Mouse (Mus musculus): ENCODE measurements around the gene Parg. TPM values are rescaled to one million over a fixed set of nuclear protein-coding genes. Genes with fewer than 3 reads are reported as not detected.
"Not testable (repeated sequence)": the region's sequence is repeated elsewhere in the genome, so short reads cannot be mapped to it uniquely, and the experiment has no call there.

Parg gene
- total RNA-seq, 2 experiments from 2014 or later = 48.1 to 102 TPM

- not testable (repeated sequence) for ATAC-seq (replicated peaks; ENCODE audit: poor library complexity)
Observed at GRCm38 (mm10) chr14:32176590-32176989, 25.2 kb upstream of the Parg start.

- ATAC-seq (replicated peaks; ENCODE audit: poor library complexity) = 0 out of 2 replicates have a peak, but pooled peaks have one; percentile 14
Observed at GRCm38 (mm10) chr14:32179393-32180195, 22.2 kb upstream of the Parg start.

GRCm38 (mm10) chr14:32180861-32181260, 20.9 kb upstream of the Parg start:
- ATAC-seq (replicated peaks; ENCODE audit: poor library complexity) = no peak

- no peak for ATAC-seq (replicated peaks; ENCODE audit: poor library complexity)
Observed at GRCm38 (mm10) chr14:32183846-32184245, 17.9 kb upstream of the Parg start.

GRCm38 (mm10) chr14:32190627-32191391, 10.9 kb upstream of the Parg start:
- no peak for ATAC-seq (replicated peaks; ENCODE audit: poor library complexity)

- ATAC-seq (replicated peaks; ENCODE audit: poor library complexity) = no peak
Observed at GRCm38 (mm10) chr14:32191926-32192325, 9.8 kb upstream of the Parg start.

- ATAC-seq (replicated peaks; ENCODE audit: poor library complexity) = peak; percentile 97
Observed at GRCm38 (mm10) chr14:32192437-32192836, 9.3 kb upstream of the Parg start.

- ATAC-seq (replicated peaks; ENCODE audit: poor library complexity) = peak; percentile 48; the same call in 1 of the 2 replicates
Observed at GRCm38 (mm10) chr14:32193557-32193956, 8.2 kb upstream of the Parg start.

- ATAC-seq (replicated peaks; ENCODE audit: poor library complexity) = peak; percentile 29; the same call in 1 of the 2 replicates
Observed at GRCm38 (mm10) chr14:32201354-32201753, 395 bp upstream of the Parg start.

GRCm38 (mm10) chr14:32226601-32227000, 24.9 kb downstream of the Parg start:
- no peak for ATAC-seq (replicated peaks; ENCODE audit: poor library complexity)

- no peak for ATAC-seq (replicated peaks; ENCODE audit: poor library complexity)
Observed at GRCm38 (mm10) chr14:32228996-32229395, 27.2 kb downstream of the Parg start.

- ATAC-seq (replicated peaks; ENCODE audit: poor library complexity) = no peak
Observed at GRCm38 (mm10) chr14:32242401-32242800, 40.7 kb downstream of the Parg start.

GRCm38 (mm10) chr14:32246019-32246418, 44.3 kb downstream of the Parg start:
- no peak for ATAC-seq (replicated peaks; ENCODE audit: poor library complexity)

- ATAC-seq (replicated peaks; ENCODE audit: poor library complexity) = no peak
Observed at GRCm38 (mm10) chr14:32249616-32250015, 47.9 kb downstream of the Parg start.

- ATAC-seq (replicated peaks; ENCODE audit: poor library complexity) = no peak
Observed at GRCm38 (mm10) chr14:32260830-32261229, 59.1 kb downstream of the Parg start.

- no peak for ATAC-seq (replicated peaks; ENCODE audit: poor library complexity)
Observed at GRCm38 (mm10) chr14:32261741-32262140, 60.0 kb downstream of the Parg start.

- no peak for ATAC-seq (replicated peaks; ENCODE audit: poor library complexity)
Observed at GRCm38 (mm10) chr14:32268999-32269398, 67.2 kb downstream of the Parg start.

GRCm38 (mm10) chr14:32269589-32269988, 67.8 kb downstream of the Parg start:
- no peak for ATAC-seq (replicated peaks; ENCODE audit: poor library complexity)

GRCm38 (mm10) chr14:32301622-32302021, 99.9 kb downstream of the Parg start:
- ATAC-seq (replicated peaks; ENCODE audit: poor library complexity) = no peak

GRCm38 (mm10) chr14:32302423-32302822, 100.7 kb downstream of the Parg start:
- ATAC-seq (replicated peaks; ENCODE audit: poor library complexity) = no peak

GRCm38 (mm10) chr14:32304921-32305320, 103.2 kb downstream of the Parg start:
- ATAC-seq (replicated peaks; ENCODE audit: poor library complexity) = no peak

- peak; percentile 85 for ATAC-seq (replicated peaks; ENCODE audit: poor library complexity)
Observed at GRCm38 (mm10) chr14:32309876-32310275, 108.1 kb downstream of the Parg start.

All from megakaryocyte progenitor cell, adult 5-6 weeks (primary cell).